Mouse (Mus musculus): ENCODE data around the gene Mtfr1l. TPM values are rescaled to one million over a fixed set of nuclear protein-coding genes. Genes with fewer than 3 reads are reported as not detected.
"Not testable (repeated sequence)": the region's sequence is repeated elsewhere in the genome, so short reads cannot be mapped to it uniquely, and the experiment has no call there.

The Mtfr1l gene
- polyA plus RNA-seq, 1 experiment from 2014 or later, result 133 TPM

GRCm38 (mm10) chr4:134494780-134495545 is 40.2 kb downstream of the Mtfr1l start:
- H3K9me3 ChIP-seq (ENCODE audit: control insufficient read depth, low read length), result no peaks in the 10 kb centered on the region
- no peak overlapping the region for H3K4me2 ChIP-seq (ENCODE audit: low read depth)
- DNase-seq (ENCODE audit: low spot score) (no peak), ATAC-seq (ENCODE audit: insufficient read depth, low FRiP score, low TSS enrichment) (no peak)
- H3K9ac ChIP-seq (ENCODE audit: low read length), result no peak overlapping the region
- no peaks in the 10 kb centered on the region; the same call in 1 of the 2 replicates for H3K27me3 ChIP-seq (ENCODE audit: control insufficient read depth, insufficient read depth, low read length)
- H3K36me3 ChIP-seq (ENCODE audit: control insufficient read depth, insufficient read depth, low read length), result no peaks in the 10 kb centered on the region
- 72% methylated on average over 16 of the region's 16 CpGs for WGBS
- H3K4me3 ChIP-seq (ENCODE audit: low read depth, low read length), result no peak overlapping the region
- 0 out of 2 replicates have a peak, but pooled peaks cover 3% of the 10 kb centered on the region for H3K4me1 ChIP-seq (ENCODE audit: control insufficient read depth, insufficient read depth, low read length)
- no peak overlapping the region for H3K27ac ChIP-seq (ENCODE audit: low read depth, low read length)

- not testable (repeated sequence) for DNase-seq (ENCODE audit: low spot score); ATAC-seq (ENCODE audit: insufficient read depth, low FRiP score, low TSS enrichment)
- 89% methylated on average over 6 of the region's 6 CpGs for WGBS
Measured at GRCm38 (mm10) chr4:134494161-134494560, 41.0 kb downstream of the Mtfr1l start.

GRCm38 (mm10) chr4:134491716-134492115 is 43.5 kb downstream of the Mtfr1l start:
- Histone ChIP-seq H3K27me3 (ENCODE audit: control insufficient read depth, insufficient read depth, low read length) (no peaks in the 10 kb centered on the region; the same call in 1 of the 2 replicates), H3K4me1 (ENCODE audit: control insufficient read depth, insufficient read depth, low read length) (no peaks in the 10 kb centered on the region), H3K9ac (ENCODE audit: low read length) (no peak overlapping the region), H3K27ac (ENCODE audit: low read depth, low read length) (no peak overlapping the region), H3K4me2 (ENCODE audit: low read depth) (no peak overlapping the region), H3K4me3 (ENCODE audit: low read depth, low read length) (no peak overlapping the region), H3K9me3 (ENCODE audit: control insufficient read depth, low read length) (no peaks in the 10 kb centered on the region), H3K36me3 (ENCODE audit: control insufficient read depth, insufficient read depth, low read length) (no peaks in the 10 kb centered on the region)
- ATAC-seq (ENCODE audit: insufficient read depth, low FRiP score, low TSS enrichment), result no peak
- 89% methylated on average over 6 of the region's 6 CpGs for WGBS
- DNase-seq (ENCODE audit: low spot score), result no peak

More at GRCm38 (mm10) chr4:134494161-134494560, 41.0 kb downstream of the Mtfr1l start:
- not testable (repeated sequence) for H3K27me3 ChIP-seq (ENCODE audit: control insufficient read depth, insufficient read depth, low read length); H3K27ac ChIP-seq (ENCODE audit: low read depth, low read length); H3K4me1 ChIP-seq (ENCODE audit: control insufficient read depth, insufficient read depth, low read length); H3K9me3 ChIP-seq (ENCODE audit: control insufficient read depth, low read length); H3K9ac ChIP-seq (ENCODE audit: low read length); H3K4me3 ChIP-seq (ENCODE audit: low read depth, low read length); H3K4me2 ChIP-seq (ENCODE audit: low read depth); H3K36me3 ChIP-seq (ENCODE audit: control insufficient read depth, insufficient read depth, low read length)

- H3K27me3 ChIP-seq (ENCODE audit: control insufficient read depth, insufficient read depth, low read length), result no peaks in the 10 kb centered on the region
- 90% methylated on average over 11 of the region's 11 CpGs for WGBS
Measured at GRCm38 (mm10) chr4:134489986-134490665, 45.1 kb downstream of the Mtfr1l start.

GRCm38 (mm10) chr4:134488211-134488610 is 47.0 kb downstream of the Mtfr1l start:
- H3K27ac ChIP-seq (ENCODE audit: low read depth, low read length), result no peak overlapping the region
- H3K36me3 ChIP-seq (ENCODE audit: control insufficient read depth, insufficient read depth, low read length), result no peaks in the 10 kb centered on the region
- no peak overlapping the region for H3K9ac ChIP-seq (ENCODE audit: low read length)
- H3K27me3 ChIP-seq (ENCODE audit: control insufficient read depth, insufficient read depth, low read length), result no peaks in the 10 kb centered on the region
- DNase-seq (ENCODE audit: low spot score), result no peak
- no peaks in the 10 kb centered on the region for H3K9me3 ChIP-seq (ENCODE audit: control insufficient read depth, low read length)
- no peak overlapping the region for H3K4me2 ChIP-seq (ENCODE audit: low read depth)
- H3K4me3 ChIP-seq (ENCODE audit: low read depth, low read length), result no peak overlapping the region
- 92% methylated on average over 5 of the region's 5 CpGs for WGBS
- no peak for ATAC-seq (ENCODE audit: insufficient read depth, low FRiP score, low TSS enrichment)
- no peaks in the 10 kb centered on the region for H3K4me1 ChIP-seq (ENCODE audit: control insufficient read depth, insufficient read depth, low read length)

More at GRCm38 (mm10) chr4:134489986-134490665, 45.1 kb downstream of the Mtfr1l start:
- no peak overlapping the region for H3K4me3 ChIP-seq (ENCODE audit: low read depth, low read length)
- ATAC-seq (ENCODE audit: insufficient read depth, low FRiP score, low TSS enrichment), result no peak
- no peak overlapping the region for H3K27ac ChIP-seq (ENCODE audit: low read depth, low read length)
- no peak for DNase-seq (ENCODE audit: low spot score)
- no peaks in the 10 kb centered on the region for H3K4me1 ChIP-seq (ENCODE audit: control insufficient read depth, insufficient read depth, low read length)
- H3K9ac ChIP-seq (ENCODE audit: low read length), result no peak overlapping the region
- H3K4me2 ChIP-seq (ENCODE audit: low read depth), result no peak overlapping the region
- H3K36me3 ChIP-seq (ENCODE audit: control insufficient read depth, insufficient read depth, low read length), result no peaks in the 10 kb centered on the region
- no peaks in the 10 kb centered on the region for H3K9me3 ChIP-seq (ENCODE audit: control insufficient read depth, low read length)

GRCm38 (mm10) chr4:134485151-134485900 is 49.9 kb downstream of the Mtfr1l start:
- no peak overlapping the region for H3K9ac ChIP-seq (ENCODE audit: low read length)
- no peak overlapping the region for H3K27ac ChIP-seq (ENCODE audit: low read depth, low read length)
- H3K36me3 ChIP-seq (ENCODE audit: control insufficient read depth, insufficient read depth, low read length), result no peaks in the 10 kb centered on the region
- H3K4me2 ChIP-seq (ENCODE audit: low read depth), result no peak overlapping the region
- 87% methylated on average over 5 of the region's 5 CpGs for WGBS
- no peak overlapping the region for H3K4me3 ChIP-seq (ENCODE audit: low read depth, low read length)
- ATAC-seq (ENCODE audit: insufficient read depth, low FRiP score, low TSS enrichment) (no peak), DNase-seq (ENCODE audit: low spot score) (no peak)
- no peaks in the 10 kb centered on the region for H3K27me3 ChIP-seq (ENCODE audit: control insufficient read depth, insufficient read depth, low read length)
- H3K4me1 ChIP-seq (ENCODE audit: control insufficient read depth, insufficient read depth, low read length), result no peaks in the 10 kb centered on the region
- H3K9me3 ChIP-seq (ENCODE audit: control insufficient read depth, low read length), result no peaks in the 10 kb centered on the region

GRCm38 (mm10) chr4:134484231-134484630 is 51.0 kb downstream of the Mtfr1l start:
- no peak overlapping the region for H3K27ac ChIP-seq (ENCODE audit: low read depth, low read length)
- no peak overlapping the region for H3K4me2 ChIP-seq (ENCODE audit: low read depth)
- no peak for ATAC-seq (ENCODE audit: insufficient read depth, low FRiP score, low TSS enrichment)
- no peaks in the 10 kb centered on the region for H3K36me3 ChIP-seq (ENCODE audit: control insufficient read depth, insufficient read depth, low read length)
- 82% methylated on average over 10 of the region's 10 CpGs for WGBS
- no peaks in the 10 kb centered on the region for H3K9me3 ChIP-seq (ENCODE audit: control insufficient read depth, low read length)
- H3K4me3 ChIP-seq (ENCODE audit: low read depth, low read length), result no peak overlapping the region
- H3K4me1 ChIP-seq (ENCODE audit: control insufficient read depth, insufficient read depth, low read length), result no peaks in the 10 kb centered on the region
- no peaks in the 10 kb centered on the region for H3K27me3 ChIP-seq (ENCODE audit: control insufficient read depth, insufficient read depth, low read length)
- no peak for DNase-seq (ENCODE audit: low spot score)
- H3K9ac ChIP-seq (ENCODE audit: low read length), result no peak overlapping the region

- WGBS, result 54% methylated on average over 6 of the region's 6 CpGs
- H3K9me3 ChIP-seq (ENCODE audit: control insufficient read depth, low read length), result no peaks in the 10 kb centered on the region
- ATAC-seq (ENCODE audit: insufficient read depth, low FRiP score, low TSS enrichment) (no peak), DNase-seq (ENCODE audit: low spot score) (no peak)
- H3K27me3 ChIP-seq (ENCODE audit: control insufficient read depth, insufficient read depth, low read length), result no peaks in the 10 kb centered on the region
- no peaks in the 10 kb centered on the region for H3K36me3 ChIP-seq (ENCODE audit: control insufficient read depth, insufficient read depth, low read length)
- H3K9ac ChIP-seq (ENCODE audit: low read length), result no peak overlapping the region
- no peak overlapping the region for H3K27ac ChIP-seq (ENCODE audit: low read depth, low read length)
- no peaks in the 10 kb centered on the region for H3K4me1 ChIP-seq (ENCODE audit: control insufficient read depth, insufficient read depth, low read length)
- H3K4me2 ChIP-seq (ENCODE audit: low read depth), result no peak overlapping the region
- H3K4me3 ChIP-seq (ENCODE audit: low read depth, low read length), result no peak overlapping the region
Measured at GRCm38 (mm10) chr4:134483696-134484095, 51.5 kb downstream of the Mtfr1l start.
